Mouse (Mus musculus) MEL (cell line): ENCODE results near the gene Tbxa2r. TPM values are rescaled to one million over a fixed set of nuclear protein-coding genes. Genes with fewer than 3 reads are reported as not detected.

Experiments used
- DNase-seq: peaks from one replicate; pipeline ENCODE4 v3.0.0; 2011; ENCODE audit warnings: low read depth, low spot score
- H3K27ac ChIP-seq: 2 replicates; pipeline ENCODE4 v1.5.1; 2012; ENCODE audit warnings: low read depth, mild to moderate bottlenecking, control low read depth, low read length, moderate library complexity; ENCODE audit not compliant: control insufficient read depth
- H3K27me3 ChIP-seq, 2 experiments: fragments of 150-350 bp in 1 of 2; sonication (generic) in 1 of 2; 2 replicates each; pipeline ENCODE4 v1.6.1; 2012; ENCODE audit warnings: low read length in 2 of 2, mild to moderate bottlenecking in 2 of 2, improper control_type of control experiment in 1 of 2, moderate library complexity in 1 of 2; ENCODE audit not compliant: insufficient read depth in 2 of 2, control insufficient read depth in 1 of 2
- H3K36me3 ChIP-seq, 2 experiments: 2 replicates each; pipeline ENCODE4 v1.6.1; 2012 to 2014; ENCODE audit warnings: low read length in 2 of 2, improper control_type of control experiment in 1 of 2, inconsistent platforms in 1 of 2, mild to moderate bottlenecking in 1 of 2; ENCODE audit not compliant: insufficient read depth in 2 of 2, control insufficient read depth in 1 of 2
- H3K4me1 ChIP-seq, 2 experiments: fragments of 150-350 bp in 1 of 2; sonication (generic) in 1 of 2; 2 replicates each; pipeline ENCODE4 v1.6.1; 2012; ENCODE audit warnings: low read length in 2 of 2, improper control_type of control experiment in 1 of 2, mild to moderate bottlenecking in 1 of 2; ENCODE audit not compliant: insufficient read depth in 2 of 2, control insufficient read depth in 1 of 2
- H3K4me3 ChIP-seq, 2 experiments: fragments of 150-350 bp in 1 of 2; sonication (generic) in 1 of 2; 2 replicates each; pipeline ENCODE4 v1.5.1; 2012; ENCODE audit warnings: low read depth in 2 of 2, low read length in 2 of 2, mild to moderate bottlenecking in 2 of 2, moderate library complexity in 2 of 2, control low read depth in 1 of 2, improper control_type of control experiment in 1 of 2; ENCODE audit not compliant: control insufficient read depth in 1 of 2, insufficient read depth in 1 of 2
- H3K79me2 ChIP-seq: 2 replicates; pipeline ENCODE4 v1.6.1; 2012; ENCODE audit warnings: mild to moderate bottlenecking, low read length, moderate library complexity; ENCODE audit not compliant: control insufficient read depth, poor library complexity, insufficient read depth
- H3K9ac ChIP-seq: 2 replicates; pipeline ENCODE4 v1.6.1; 2012; ENCODE audit warnings: low read depth, mild to moderate bottlenecking, control low read depth, low read length, moderate library complexity; ENCODE audit not compliant: control insufficient read depth, poor library complexity, severe bottlenecking
- H3K9me3 ChIP-seq: fragments of 150-350 bp; sonication (generic); replicated peaks from 2 replicates; pipeline ENCODE4 v1.6.1; 2012; ENCODE audit warnings: mild to moderate bottlenecking, low read length, improper control_type of control experiment, moderate library complexity; ENCODE audit not compliant: insufficient read depth
- CHD2 ChIP-seq: IDR thresholded peaks from 2 replicates; pipeline ENCODE4 v1.6.1; 2011; ENCODE audit warnings: low read length, improper control_type of control experiment
- EP300 ChIP-seq, 2 experiments: IDR thresholded peaks; 2 replicates each; pipeline ENCODE4 v1.6.1; 2011; ENCODE audit warnings: improper control_type of control experiment in 2 of 2, low read length in 2 of 2, low read depth in 1 of 2, mild to moderate bottlenecking in 1 of 2
- MAZ ChIP-seq: IDR thresholded peaks from 2 replicates; pipeline ENCODE4 v1.6.1; 2012; ENCODE audit warnings: low read depth, mild to moderate bottlenecking, inconsistent platforms, low read length, improper control_type of control experiment
- MEF2A ChIP-seq: IDR thresholded peaks from 2 replicates; pipeline ENCODE4 v1.6.1; 2014; ENCODE audit warnings: low read depth, mild to moderate bottlenecking, inconsistent platforms, low read length, improper control_type of control experiment; ENCODE audit not compliant: poor library complexity, insufficient replicate concordance, severe bottlenecking; ENCODE audit errors: extremely low read depth
- MXI1 ChIP-seq: IDR thresholded peaks from 2 replicates; pipeline ENCODE4 v1.6.1; 2011; ENCODE audit warnings: mild to moderate bottlenecking, low read depth, low read length, improper control_type of control experiment
- MYB ChIP-seq: IDR thresholded peaks from 2 replicates; pipeline ENCODE4 v1.6.1; 2011; ENCODE audit warnings: mild to moderate bottlenecking, low read depth, low read length, improper control_type of control experiment
- MYC ChIP-seq: IDR thresholded peaks from 2 replicates; pipeline ENCODE4 v1.6.1; 2011; ENCODE audit warnings: low read depth, mild to moderate bottlenecking, low read length, improper control_type of control experiment, moderate library complexity
- NRF1 ChIP-seq: IDR thresholded peaks from 2 replicates; pipeline ENCODE4 v1.6.1; 2014; ENCODE audit warnings: low read depth, mild to moderate bottlenecking, inconsistent platforms, low read length, improper control_type of control experiment, moderate library complexity; ENCODE audit not compliant: poor library complexity, insufficient read depth, severe bottlenecking
- POLR2AphosphoS2 ChIP-seq: IDR thresholded peaks from 2 replicates; pipeline ENCODE4 v1.6.1; 2011; ENCODE audit warnings: low read length, improper control_type of control experiment
- RAD21 ChIP-seq: IDR thresholded peaks from 2 replicates; pipeline ENCODE4 v1.6.1; 2011; ENCODE audit warnings: mild to moderate bottlenecking, low read depth, low read length, improper control_type of control experiment
- RCOR1 ChIP-seq: IDR thresholded peaks from 2 replicates; pipeline ENCODE4 v1.6.1; 2012; ENCODE audit warnings: low read depth, mild to moderate bottlenecking, inconsistent platforms, low read length, improper control_type of control experiment
- SIN3A ChIP-seq: IDR thresholded peaks from 2 replicates; pipeline ENCODE4 v1.6.1; 2012; ENCODE audit warnings: low read length, improper control_type of control experiment, inconsistent platforms
- UBTF ChIP-seq: IDR thresholded peaks from 2 replicates; pipeline ENCODE4 v1.6.1; 2012; ENCODE audit warnings: low read depth, mild to moderate bottlenecking, inconsistent platforms, low read length, improper control_type of control experiment, moderate library complexity, borderline replicate concordance; ENCODE audit not compliant: insufficient read depth
- USF1 ChIP-seq: IDR thresholded peaks from 2 replicates; pipeline ENCODE4 v1.6.1; 2014; ENCODE audit warnings: low read depth, mild to moderate bottlenecking, inconsistent platforms, low read length, improper control_type of control experiment, moderate library complexity
- ZKSCAN1 ChIP-seq: IDR thresholded peaks from 2 replicates; pipeline ENCODE4 v1.6.1; 2012; ENCODE audit warnings: low read depth, mild to moderate bottlenecking, inconsistent platforms, low read length, improper control_type of control experiment, moderate library complexity
- ZNF384 ChIP-seq: IDR thresholded peaks from 2 replicates; pipeline ENCODE4 v1.6.1; 2012; ENCODE audit warnings: low read depth, mild to moderate bottlenecking, inconsistent platforms, low read length, improper control_type of control experiment
- polyA plus RNA-seq, 2 experiments: library from polyadenylated mRNA; stranded (reverse) in 1 of 2; unstranded in 1 of 2; fragments of >175 nt in 1 of 2; fragments of >200 nt in 1 of 2; gene quantifications; 2 replicates each; pipeline versions ENCODE4 v1.2.1 to v1.2.4; 2012; ENCODE audit warnings: low replicate concordance in 2 of 2, low read depth in 1 of 2; ENCODE audit not compliant: insufficient read length in 2 of 2, insufficient read depth in 1 of 2, missing spikeins in 1 of 2
- total RNA-seq: library from RNA; depleted of rRNA; stranded (reverse); fragments of 300-350 nt; gene quantifications from 2 replicates; pipeline ENCODE4 v1.2.3, GENCODE M21; 2012

Gene Tbxa2r
- total and polyA plus RNA-seq, 3 experiments, result 0.31 TPM; not detected in 2

DNA sequence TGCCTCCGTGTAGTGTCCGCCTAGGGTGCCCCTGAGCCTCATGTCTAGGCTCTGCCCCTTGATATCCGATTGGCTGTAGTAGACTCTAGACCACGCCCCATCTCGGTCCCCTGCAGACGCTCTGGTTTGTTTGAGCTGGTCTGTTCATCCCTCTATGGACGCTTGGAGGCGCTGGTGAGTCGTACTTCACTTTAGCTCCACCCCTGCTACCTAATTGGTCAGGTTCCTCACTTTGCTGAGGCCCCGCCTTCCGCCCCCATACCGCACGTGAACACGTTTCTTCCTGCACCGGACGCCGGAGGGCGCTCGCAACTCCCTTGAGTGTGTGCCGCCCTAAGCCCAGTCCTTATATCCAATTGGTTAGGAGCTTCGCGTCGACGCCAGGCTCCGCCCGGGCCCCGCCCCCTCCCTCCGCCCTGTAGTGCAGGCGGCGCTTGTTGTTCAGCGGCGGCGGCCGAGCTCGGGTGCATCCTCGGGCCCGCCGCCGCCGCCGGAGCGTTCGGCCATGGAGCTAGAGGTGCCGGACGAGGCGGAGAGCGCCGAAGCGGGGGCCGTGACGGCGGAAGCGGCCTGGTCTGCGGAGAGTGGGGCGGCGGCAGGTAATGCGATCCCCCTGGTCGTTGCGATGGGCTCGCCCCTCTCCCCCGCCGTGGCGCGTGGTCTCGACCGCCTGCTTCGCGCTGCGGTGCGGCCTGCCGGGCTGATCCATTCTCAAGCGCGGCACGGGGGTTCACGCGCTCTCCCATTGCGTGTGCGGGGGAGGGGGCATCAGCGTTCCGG, 35.8 kb upstream of the Tbxa2r start, which contains the start of gene Pip5k1c (continued):
- TF ChIP-seq UBTF, result no peak
- TF ChIP-seq USF1, result peak; percentile 88
- peak; percentile 85; the same call in 1 of the 2 replicates for TF ChIP-seq POLR2AphosphoS2
- no peak for TF ChIP-seq ZNF384

DNA sequence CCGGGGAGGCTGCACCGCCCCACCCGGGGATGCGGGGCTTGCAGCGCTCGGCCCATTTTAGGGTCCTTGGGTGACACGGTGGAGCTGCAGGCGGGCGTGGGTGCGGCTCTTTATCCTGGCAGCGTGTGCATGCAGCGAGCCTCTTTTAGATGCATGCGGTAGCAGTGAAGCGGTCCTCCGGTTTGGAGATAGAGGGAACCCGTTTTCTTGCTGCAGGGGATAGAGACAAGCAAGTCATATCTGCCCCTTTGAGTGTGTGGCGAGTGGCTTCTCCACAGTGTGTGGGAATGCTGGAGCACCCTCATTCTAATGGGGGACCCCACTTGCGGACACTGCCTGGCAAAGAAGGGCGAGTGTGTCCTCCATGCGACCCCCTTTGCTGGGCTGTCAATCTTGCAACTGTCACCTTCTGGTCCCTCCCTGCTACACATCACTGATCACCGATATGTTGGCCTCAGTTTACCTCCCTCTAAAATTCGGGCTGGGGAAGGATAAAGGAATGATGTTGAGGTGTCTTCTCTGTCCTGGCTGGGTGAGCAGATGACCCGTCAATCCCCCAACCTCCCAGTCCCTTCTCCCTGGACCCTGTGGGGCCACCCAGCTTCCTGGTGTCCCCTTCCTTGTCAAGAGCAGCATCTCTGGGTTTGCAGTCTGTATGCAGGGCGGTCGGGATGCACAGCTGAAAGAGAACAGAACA, 35.0 kb upstream of the Tbxa2r start:
- Histone ChIP-seq H3K27ac (peak overlapping the region; percentile 24), H3K79me2 (peaks cover 53% of the 10 kb centered on the region), H3K4me1 (peaks cover 11 to 32% of the 10 kb centered on the region in 2 experiments), H3K36me3 (peaks cover 0 to 20% of the 10 kb centered on the region in 2 experiments; a peak in 2 of 4 replicates), H3K9me3 (no peaks in the 10 kb centered on the region), H3K9ac (peak overlapping the region; percentile 88), H3K4me3 (peak overlapping the region; percentile 86 to 91), H3K27me3 (no peaks in the 10 kb centered on the region)
- TF ChIP-seq SIN3A, result peak; percentile 63; the same call in 1 of the 2 replicates
- no peak for TF ChIP-seq MYB
- TF ChIP-seq MXI1, result peak; percentile 87
- no peak for TF ChIP-seq MAZ
- TF ChIP-seq UBTF, result no peak
- 0 out of 2 replicates have a peak, but pooled peaks have one; percentile 52 for TF ChIP-seq MYC
- peak; percentile 23 for DNase-seq

GRCm38 (mm10) chr10:81294442-81294841, 34.1 kb upstream of the Tbxa2r start:
- Histone ChIP-seq H3K4me3 (peak overlapping the region; percentile 86 to 91; a peak in 2 of 4 replicates), H3K79me2 (peaks cover 62% of the 10 kb centered on the region), H3K9me3 (no peaks in the 10 kb centered on the region), H3K9ac (peak overlapping the region; percentile 88), H3K27ac (no peak overlapping the region), H3K36me3 (peaks cover 0 to 20% of the 10 kb centered on the region in 2 experiments; a peak in 2 of 4 replicates), H3K4me1 (peaks cover 11 to 33% of the 10 kb centered on the region in 2 experiments), H3K27me3 (no peaks in the 10 kb centered on the region)
- DNase-seq, result peak; percentile 34
- no peak for TF ChIP-seq RCOR1
- TF ChIP-seq ZKSCAN1, result no peak
- TF ChIP-seq RAD21, result no peak
- no peak for TF ChIP-seq MEF2A
- TF ChIP-seq EP300 (IDR thresholded peaks at IDR 0.05; ENCODE audit: low read depth in 1 of 2, low read length in 2 of 2), result no peak
- no peak for TF ChIP-seq CHD2
- TF ChIP-seq NRF1, result no peak
